Mouse (Mus musculus) embryonic fibroblast, embryonic 13.5 days (primary cell): ENCODE measurements around the gene Nebl.

ENCODE experiments used
- CTCF ChIP-seq: IDR thresholded peaks from 2 replicates; pipeline ENCODE4 v1.5.1; 2011; ENCODE audit warnings: mild to moderate bottlenecking, control low read depth, low read length, moderate library complexity, borderline replicate concordance; ENCODE audit not compliant: insufficient read depth
- POLR2A ChIP-seq: IDR thresholded peaks from 2 replicates; pipeline ENCODE4 v1.6.1; 2011; ENCODE audit warnings: low read depth, mild to moderate bottlenecking, control low read depth, low read length, moderate library complexity

DNA sequence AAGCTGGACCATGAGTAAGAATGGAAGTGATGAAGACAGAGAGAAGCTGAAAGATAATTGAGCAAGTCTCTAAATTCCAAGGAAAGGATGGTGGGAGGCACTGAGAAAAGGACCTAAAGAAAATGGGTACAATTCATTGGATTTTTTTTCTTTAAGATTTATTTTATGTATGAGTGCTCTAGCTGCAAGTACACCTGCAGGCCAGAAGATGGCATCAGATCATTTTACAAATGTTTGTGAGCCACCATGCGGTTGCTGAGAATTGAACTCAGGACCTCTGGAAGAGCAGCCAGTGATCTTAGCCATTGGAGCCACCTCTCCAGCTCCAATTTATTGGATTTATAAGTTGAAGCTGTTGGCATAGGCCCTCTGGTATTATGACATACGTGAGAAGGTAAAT, 316.9 kb downstream of the Nebl start:
- TF ChIP-seq POLR2A: no peak
- TF ChIP-seq CTCF: no peak
